39 mouse cellular contexts compared by ENCODE assay signal in genomic region chr9:18962021-18962420, GRCm38 (mm10). TPM values are rescaled to one million over a fixed set of nuclear protein-coding genes. Genes with fewer than 3 reads are reported as not detected.
"Had no signal": no experiment of that assay in that cellular context is flagged by ENCODE, and none has a peak within 500 bp of the region (broad histone marks: within the 10 kb centered on the region; RNA-seq: fewer than 3 reads in every experiment).

No protein-coding gene starts in this region.

- H3K4me1 ChIP-seq: embryonic facial prominence, embryonic 10.5 days; embryonic facial prominence, embryonic 12.5 days; embryonic facial prominence, embryonic 13.5 days; embryonic facial prominence, embryonic 15.5 days; forebrain, embryonic 10.5 days; forebrain, embryonic 12.5 days; forebrain, embryonic 13.5 days; forebrain, embryonic 15.5 days; heart, embryonic 10.5 days had no signal

- H3K9ac ChIP-seq: embryonic facial prominence, embryonic 12.5 days; embryonic facial prominence, embryonic 13.5 days; embryonic facial prominence, embryonic 15.5 days; forebrain, embryonic 12.5 days; forebrain, embryonic 13.5 days; forebrain, embryonic 15.5 days; forebrain, postnatal 0 days had no signal

- H3K4me2 ChIP-seq: embryonic facial prominence, embryonic 12.5 days; embryonic facial prominence, embryonic 13.5 days; embryonic facial prominence, embryonic 15.5 days; forebrain, embryonic 12.5 days; forebrain, embryonic 13.5 days; forebrain, embryonic 15.5 days; heart, embryonic 11.5 days had no signal

- H3K27me3 ChIP-seq: embryonic facial prominence, embryonic 12.5 days; embryonic facial prominence, embryonic 13.5 days; embryonic facial prominence, embryonic 15.5 days; forebrain, embryonic 12.5 days; forebrain, embryonic 13.5 days; forebrain, embryonic 15.5 days had no signal

- DNase-seq: cerebellum, adult 9-11 months; cerebellum, postnatal 10 days; cerebellum, postnatal 14 days; cerebellum, postnatal 25 days; cerebellum, postnatal 36 days; embryo, embryonic 11 days; forebrain, postnatal 0 days; gastrocnemius, adult 2 months; gastrocnemius, postnatal 10 days; gastrocnemius, postnatal 14 days; gastrocnemius, postnatal 25 days; gastrocnemius, postnatal 36 days; heart, adult 11 months; heart, adult 18-20 months; heart, adult 2 months had no signal

- H3K9me3 ChIP-seq: embryonic facial prominence, embryonic 12.5 days; embryonic facial prominence, embryonic 13.5 days; embryonic facial prominence, embryonic 15.5 days; forebrain, embryonic 12.5 days; forebrain, embryonic 15.5 days had no signal

- ATAC-seq: forebrain, embryonic 13.5 days; forebrain, embryonic 14.5 days; forebrain, embryonic 15.5 days; forebrain, embryonic 16.5 days; forebrain, postnatal 0 days had no signal

- H3K27ac ChIP-seq: embryonic facial prominence, embryonic 10.5 days; embryonic facial prominence, embryonic 12.5 days; embryonic facial prominence, embryonic 13.5 days; embryonic facial prominence, embryonic 15.5 days; forebrain, embryonic 10.5 days; forebrain, embryonic 12.5 days; forebrain, embryonic 13.5 days; forebrain, embryonic 15.5 days; gastrocnemius, adult 2 months; heart, adult 2 months; heart, embryonic 10.5 days had no signal

- H3K36me3 ChIP-seq: embryonic facial prominence, embryonic 10.5 days; embryonic facial prominence, embryonic 12.5 days; embryonic facial prominence, embryonic 13.5 days; embryonic facial prominence, embryonic 15.5 days; forebrain, embryonic 10.5 days; forebrain, embryonic 12.5 days; forebrain, embryonic 15.5 days; heart, embryonic 10.5 days had no signal

- H3K4me3 ChIP-seq: embryonic facial prominence, embryonic 10.5 days; embryonic facial prominence, embryonic 12.5 days; embryonic facial prominence, embryonic 13.5 days; embryonic facial prominence, embryonic 15.5 days; erythroblast, embryonic 14.5 days; forebrain, embryonic 10.5 days; forebrain, embryonic 12.5 days; forebrain, embryonic 13.5 days; forebrain, embryonic 15.5 days; gastrocnemius, adult 2 months; heart, adult 2 months; heart, embryonic 10.5 days had no signal

RNA-seq across cellular contexts. Expression of gene Olfr832, which starts 25.1 kb away (rescaled TPM):
- total RNA-seq: common myeloid progenitor, adult 5-6 weeks; forebrain, postnatal 0 days; gastrocnemius, adult 18-20 months; gastrocnemius, adult 2 months; gastrocnemius, adult 8-10 months; gastrocnemius, postnatal 10 days; gastrocnemius, postnatal 14 days; gastrocnemius, postnatal 25 days; gastrocnemius, postnatal 36 days; gastrocnemius, postnatal 4 days; granulocyte monocyte progenitor cell, adult 5-6 weeks; heart, adult 18-20 months; heart, adult 2 months; heart, adult 8-10 months had no signal
- polyA plus RNA-seq: cortical plate, adult 2 months; embryonic facial prominence, embryonic 10.5 days; embryonic facial prominence, embryonic 11.5 days; embryonic facial prominence, embryonic 12.5 days; embryonic facial prominence, embryonic 13.5 days; embryonic facial prominence, embryonic 14.5 days; embryonic facial prominence, embryonic 15.5 days; erythroblast, embryonic 14.5 days; forebrain, embryonic 10.5 days; forebrain, embryonic 11.5 days; forebrain, embryonic 12.5 days; forebrain, embryonic 13.5 days; forebrain, embryonic 14.5 days; forebrain, embryonic 15.5 days; forebrain, embryonic 16.5 days; forebrain, postnatal 0 days; gonadal fat pad, adult 2 months; heart, adult 2 months; heart, embryonic 10.5 days; heart, embryonic 11.5 days had no signal

RNA-seq across cellular contexts. Expression of gene Olfr834, which starts 25.8 kb away (rescaled TPM):
- total RNA-seq: common myeloid progenitor, adult 5-6 weeks; forebrain, postnatal 0 days; gastrocnemius, adult 18-20 months; gastrocnemius, adult 2 months; gastrocnemius, adult 8-10 months; gastrocnemius, postnatal 10 days; gastrocnemius, postnatal 14 days; gastrocnemius, postnatal 25 days; gastrocnemius, postnatal 36 days; gastrocnemius, postnatal 4 days; granulocyte monocyte progenitor cell, adult 5-6 weeks; heart, adult 18-20 months; heart, adult 2 months; heart, adult 8-10 months had no signal
- polyA plus RNA-seq: cortical plate, adult 2 months; embryonic facial prominence, embryonic 10.5 days; embryonic facial prominence, embryonic 11.5 days; embryonic facial prominence, embryonic 12.5 days; embryonic facial prominence, embryonic 13.5 days; embryonic facial prominence, embryonic 14.5 days; embryonic facial prominence, embryonic 15.5 days; erythroblast, embryonic 14.5 days; forebrain, embryonic 10.5 days; forebrain, embryonic 11.5 days; forebrain, embryonic 12.5 days; forebrain, embryonic 13.5 days; forebrain, embryonic 14.5 days; forebrain, embryonic 15.5 days; forebrain, embryonic 16.5 days; forebrain, postnatal 0 days; gonadal fat pad, adult 2 months; heart, adult 2 months; heart, embryonic 10.5 days; heart, embryonic 11.5 days had no signal
